Mouse (Mus musculus) small intestine, adult 2 months (tissue): ENCODE measurements around the gene Tulp4.
"Not testable (repeated sequence)": the region's sequence is repeated elsewhere in the genome, so short reads cannot be mapped to it uniquely, and the experiment has no call there.

ENCODE experiments used
- CTCF ChIP-seq: fragments of 200-500 bp; IDR thresholded peaks from 2 replicates; pipeline ENCODE4 v1.5.1; 2012; ENCODE audit warnings: low read depth, mild to moderate bottlenecking, control low read depth, inconsistent platforms, low read length, moderate library complexity, mixed read lengths; ENCODE audit not compliant: insufficient replicate concordance, insufficient read length; ENCODE audit errors: extremely low read depth
- POLR2A ChIP-seq: fragments of 200-500 bp; IDR thresholded peaks from 2 replicates; pipeline ENCODE4 v1.6.1; 2012; ENCODE audit warnings: low read depth, mild to moderate bottlenecking, control low read depth, inconsistent platforms, low read length, moderate library complexity

DNA sequence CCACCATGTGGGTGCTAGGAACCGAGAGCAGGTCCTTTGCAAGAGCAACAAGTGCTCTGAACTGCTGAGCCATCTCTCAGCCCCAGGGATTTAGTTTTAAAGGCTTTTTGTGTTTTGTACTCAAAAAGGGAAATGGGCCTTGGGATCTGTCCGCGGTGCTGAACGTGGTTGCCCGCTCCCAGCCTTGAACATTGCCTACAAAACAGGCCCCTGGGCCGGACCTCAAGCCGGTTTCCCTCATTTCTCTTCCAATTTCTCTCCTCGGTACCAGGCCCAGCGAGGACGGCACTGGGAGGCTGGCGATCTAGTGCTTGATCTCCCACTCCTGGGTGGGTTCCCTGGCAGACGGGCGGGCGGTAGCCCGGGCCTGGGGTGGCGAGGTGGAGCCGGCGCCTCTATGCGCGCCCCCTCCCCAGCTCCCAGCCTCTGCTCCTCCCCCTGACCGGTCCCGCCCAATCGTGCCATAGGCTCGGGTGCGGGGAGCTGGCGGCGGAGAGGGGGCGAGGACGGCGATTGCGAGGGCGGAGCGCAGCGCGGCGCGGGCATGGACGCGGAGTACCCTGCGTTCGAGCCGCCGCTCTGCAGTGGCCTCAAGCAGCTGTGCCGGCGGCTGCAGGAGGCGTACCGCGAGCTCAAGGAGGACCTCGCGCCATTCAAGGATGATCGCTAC lies 150.3 kb downstream of the Tulp4 start, which contains the start of gene Tmem181a:
- TF ChIP-seq CTCF, POLR2A: not testable (repeated sequence)
